Mouse (Mus musculus) ES-E14 (cell line): ENCODE results near the gene Slc22a3.

Source experiments
- CHD2 ChIP-seq: IDR thresholded peaks from 2 replicates; pipeline ENCODE4 v1.6.1; 2014; ENCODE audit warnings: mild to moderate bottlenecking, low read depth, low read length, inconsistent platforms
- HCFC1 ChIP-seq: IDR thresholded peaks from 2 replicates; pipeline ENCODE4 v1.6.1; 2012; ENCODE audit warnings: low read length, inconsistent platforms, borderline replicate concordance; ENCODE audit not compliant: insufficient read depth
- MAFK ChIP-seq: IDR thresholded peaks from 2 replicates; pipeline ENCODE4 v1.6.1; 2014; ENCODE audit warnings: mild to moderate bottlenecking, low read depth, low read length, inconsistent platforms; ENCODE audit not compliant: insufficient read depth
- ZC3H11A ChIP-seq: IDR thresholded peaks from 2 replicates; pipeline ENCODE4 v1.6.1; 2012; ENCODE audit warnings: low read depth, mild to moderate bottlenecking, inconsistent platforms, low read length, borderline replicate concordance

- TF ChIP-seq MAFK (no peak), CHD2 (no peak), ZC3H11A (peak; percentile 43; the same call in 1 of the 2 replicates), HCFC1 (no peak)
Observed at GRCm38 (mm10) chr17:12534353-12535145, 27.0 kb upstream of the Slc22a3 start.
